Mouse (Mus musculus) embryonic facial prominence, embryonic 11.5 days (tissue): ENCODE data around the gene Fsd2. TPM values are rescaled to one million over a fixed set of nuclear protein-coding genes. Genes with fewer than 3 reads are reported as not detected.

Experiments
- ATAC-seq: fragments of 200-750 bp; cut with Nextera tagmentation; replicated peaks from 2 replicates; pipeline ENCODE4 v1.8.0; 2017; ENCODE audit warnings: low read depth; ENCODE audit not compliant: insufficient number of reproducible peaks, low FRiP score, low TSS enrichment
- DNase-seq: peaks from one replicate; pipeline ENCODE4 v3.0.0-alpha.2; 2015; ENCODE audit warnings: low spot score
- H3K27ac ChIP-seq: fragments of 300-500 bp; sonication (generic); replicated peaks from 2 replicates; pipeline ENCODE4 v1.5.1; 2014; ENCODE audit warnings: mild to moderate bottlenecking, low read depth, low read length, control low read depth
- H3K27me3 ChIP-seq: fragments of 300-500 bp; sonication (generic); 2 replicates; pipeline ENCODE4 v1.6.1; 2014; ENCODE audit warnings: mild to moderate bottlenecking, low read length, moderate library complexity, mixed read lengths; ENCODE audit not compliant: control insufficient read depth, insufficient read depth
- H3K36me3 ChIP-seq: fragments of 300-500 bp; sonication (generic); replicated peaks from 2 replicates; pipeline ENCODE4 v1.6.1; 2014; ENCODE audit warnings: low read depth, mild to moderate bottlenecking, low read length, moderate library complexity, mixed read lengths; ENCODE audit not compliant: control insufficient read depth, insufficient read depth
- H3K4me1 ChIP-seq: fragments of 300-500 bp; sonication (generic); 2 replicates; pipeline ENCODE4 v1.6.1; 2014; ENCODE audit warnings: low read length, mixed read lengths; ENCODE audit not compliant: control insufficient read depth, insufficient read depth
- H3K4me2 ChIP-seq: fragments of 300-500 bp; sonication (generic); 2 replicates; pipeline ENCODE4 v1.6.1; 2014; ENCODE audit warnings: low read depth, mild to moderate bottlenecking, control low read depth, low read length, moderate library complexity
- H3K4me3 ChIP-seq: fragments of 300-500 bp; sonication (generic); 2 replicates; pipeline ENCODE4 v1.5.1; 2014; ENCODE audit warnings: low read depth, low read length, control low read depth
- H3K9ac ChIP-seq: fragments of 300-500 bp; sonication (generic); replicated peaks from 2 replicates; pipeline ENCODE4 v1.6.1; 2014; ENCODE audit warnings: mild to moderate bottlenecking, control low read depth, low read length
- H3K9me3 ChIP-seq: fragments of 300-500 bp; sonication (generic); replicated peaks from 2 replicates; pipeline ENCODE4 v1.6.1; 2016; ENCODE audit warnings: mild to moderate bottlenecking, low read length, inconsistent platforms, mixed read lengths; ENCODE audit not compliant: control insufficient read depth
- whole genome bisulfite sequencing: fragments of 180-500 bp; shearing (Covaris S2); extraction: QIAGEN DNeasy Blood & Tissue Kit; methylation state at CpG from one replicate; pipeline ENCODE4 v1.1.7; 2014; 5-methylcytosine and 5-hydroxymethylcytosine counted together
- polyA plus RNA-seq: library from polyadenylated mRNA; unstranded; fragments of >200 nt; fragmentation: Nextera tagmentation; extraction: Ambion mirVana; gene quantifications from 2 replicates; pipeline ENCODE4 v1.2.1, GENCODE M21; 2014

The Fsd2 gene
- polyA plus RNA-seq, 1 experiment from 2014 or later = 0.35 TPM

DNA sequence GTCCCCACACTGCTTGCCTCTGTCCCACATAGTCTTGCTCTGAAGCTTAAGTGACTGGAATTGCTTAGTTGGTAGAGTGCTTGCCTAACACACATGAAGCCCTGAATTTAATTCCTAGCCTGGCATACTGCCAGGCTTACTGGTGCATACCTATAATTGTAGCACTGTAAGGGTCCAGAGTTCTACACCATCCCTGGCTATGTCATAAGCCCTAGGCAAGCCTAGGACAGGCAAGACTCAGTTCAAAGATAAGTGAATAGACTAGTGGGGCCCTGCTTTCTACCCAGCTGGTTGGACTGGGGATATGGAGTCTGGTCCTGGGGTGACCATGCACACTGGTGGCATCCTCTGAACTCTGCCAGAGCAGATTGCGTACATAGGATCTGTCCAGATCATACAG is 30.9 kb upstream of the Fsd2 start:
- ATAC-seq (no peak), DNase-seq (no peak)
- no peak overlapping the region for H3K27ac ChIP-seq
- 87% methylated on average over 1 of the region's 1 CpGs for WGBS
- no peaks in the 10 kb centered on the region for H3K36me3 ChIP-seq
- H3K4me3 ChIP-seq = no peak overlapping the region
- no peaks in the 10 kb centered on the region for H3K27me3 ChIP-seq
- no peak overlapping the region for H3K4me2 ChIP-seq
- no peaks in the 10 kb centered on the region for H3K4me1 ChIP-seq
- H3K9me3 ChIP-seq = no peaks in the 10 kb centered on the region
- H3K9ac ChIP-seq = no peak overlapping the region

DNA sequence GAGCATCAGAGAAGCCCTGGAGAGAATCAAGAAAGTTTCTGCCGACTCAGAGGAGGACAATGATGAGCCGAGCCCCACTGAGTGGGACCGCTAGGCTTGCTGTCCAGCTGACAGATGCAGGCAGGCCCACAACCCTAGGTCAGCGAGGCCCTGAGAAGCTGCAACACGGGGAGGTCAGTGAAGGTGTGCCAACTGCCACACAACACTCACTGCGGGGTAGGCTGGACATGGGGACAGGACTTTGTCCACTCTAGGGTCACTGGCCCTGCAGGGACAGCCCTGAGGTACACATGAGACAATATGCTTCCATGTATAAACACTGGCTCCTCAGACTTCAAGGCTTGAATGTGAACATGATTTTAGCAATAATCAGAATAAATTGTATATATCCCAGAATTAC is 29.3 kb upstream of the Fsd2 start:
- Histone ChIP-seq H3K27ac (no peak overlapping the region), H3K4me3 (no peak overlapping the region), H3K9ac (no peak overlapping the region), H3K4me2 (no peak overlapping the region), H3K9me3 (no peaks in the 10 kb centered on the region), H3K4me1 (no peaks in the 10 kb centered on the region), H3K27me3 (no peaks in the 10 kb centered on the region), H3K36me3 (no peaks in the 10 kb centered on the region)
- WGBS = 91% methylated on average over 6 of the region's 6 CpGs
- DNase-seq (no peak), ATAC-seq (no peak)

DNA sequence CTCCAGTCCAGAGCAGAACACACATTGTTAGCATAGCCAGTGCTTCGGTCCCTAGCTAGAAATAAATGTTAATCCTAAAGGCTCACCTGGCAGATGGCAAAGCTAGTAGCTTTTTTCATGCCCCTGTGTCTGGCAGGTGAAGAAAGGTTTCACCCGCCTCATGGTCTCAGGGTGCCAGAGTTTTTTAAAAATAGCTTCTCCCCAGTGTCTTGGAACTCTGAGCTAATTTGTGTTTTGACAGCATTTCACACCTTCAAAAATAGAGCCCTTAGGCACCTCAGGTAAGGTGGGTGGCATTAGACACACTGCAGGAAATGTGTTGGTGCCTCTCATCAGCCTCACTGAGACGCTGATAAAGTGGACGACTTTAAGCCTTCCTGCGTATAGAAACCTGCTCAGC is 28.3 kb upstream of the Fsd2 start:
- no peaks in the 10 kb centered on the region for H3K4me1 ChIP-seq
- WGBS = 77% methylated on average over 5 of the region's 5 CpGs
- H3K4me3 ChIP-seq = no peak overlapping the region
- H3K27ac ChIP-seq = no peak overlapping the region
- no peaks in the 10 kb centered on the region for H3K9me3 ChIP-seq
- H3K4me2 ChIP-seq = no peak overlapping the region
- no peaks in the 10 kb centered on the region for H3K36me3 ChIP-seq
- H3K27me3 ChIP-seq = no peaks in the 10 kb centered on the region
- ATAC-seq (no peak), DNase-seq (no peak)
- no peak overlapping the region for H3K9ac ChIP-seq

DNA sequence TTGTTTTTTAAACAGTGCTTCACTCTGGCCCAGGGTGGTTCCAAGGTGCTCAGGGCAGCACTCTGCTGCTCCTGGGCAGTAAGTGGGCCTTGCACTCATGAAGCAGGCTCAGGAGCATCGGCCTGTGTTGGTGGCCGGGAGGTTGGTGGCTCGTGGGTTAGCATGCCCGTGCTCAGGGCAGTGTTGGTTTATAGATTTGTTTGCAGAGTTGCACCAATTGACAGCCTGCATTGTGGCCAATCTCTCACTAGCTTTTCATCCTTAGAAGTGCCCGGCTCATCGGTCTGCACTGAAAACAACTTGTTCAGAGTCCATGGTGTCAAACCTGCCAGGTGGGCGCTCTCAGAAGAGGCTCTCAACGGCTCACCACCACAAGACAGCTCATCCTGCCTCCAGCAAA is 26.6 kb upstream of the Fsd2 start:
- Histone ChIP-seq H3K9me3 (no peaks in the 10 kb centered on the region), H3K27ac (no peak overlapping the region), H3K4me3 (no peak overlapping the region), H3K9ac (no peak overlapping the region), H3K36me3 (no peaks in the 10 kb centered on the region), H3K4me2 (no peak overlapping the region), H3K4me1 (no peaks in the 10 kb centered on the region), H3K27me3 (no peaks in the 10 kb centered on the region)
- 84% methylated on average over 8 of the region's 8 CpGs for WGBS
- no peak for ATAC-seq
- DNase-seq = no peak

DNA sequence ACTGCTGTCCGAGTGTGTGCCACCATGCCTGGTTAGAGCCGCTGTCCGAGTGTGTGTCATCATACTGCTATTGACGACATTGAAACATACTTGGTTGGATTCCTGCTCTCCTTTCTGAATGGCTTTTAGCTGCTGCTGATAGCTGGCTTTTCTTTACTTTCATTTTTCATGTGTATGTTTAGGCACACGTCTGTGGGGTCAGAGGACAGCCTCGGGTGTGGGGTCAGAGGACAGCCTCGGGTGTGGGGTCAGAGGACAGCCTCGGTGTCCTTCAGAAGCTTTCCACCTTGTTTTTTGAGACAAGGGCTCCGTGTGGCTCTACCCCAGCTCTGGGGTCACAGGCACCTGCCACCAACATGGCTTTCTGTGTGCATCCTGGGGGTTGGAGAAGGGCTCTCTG is 25.9 kb upstream of the Fsd2 start:
- Histone ChIP-seq H3K9ac (no peak overlapping the region), H3K27me3 (no peaks in the 10 kb centered on the region), H3K9me3 (no peaks in the 10 kb centered on the region), H3K4me1 (no peaks in the 10 kb centered on the region), H3K36me3 (no peaks in the 10 kb centered on the region), H3K4me2 (no peak overlapping the region), H3K27ac (no peak overlapping the region), H3K4me3 (no peak overlapping the region)
- 86% methylated on average over 9 of the region's 9 CpGs for WGBS
- ATAC-seq (no peak), DNase-seq (no peak)

DNA sequence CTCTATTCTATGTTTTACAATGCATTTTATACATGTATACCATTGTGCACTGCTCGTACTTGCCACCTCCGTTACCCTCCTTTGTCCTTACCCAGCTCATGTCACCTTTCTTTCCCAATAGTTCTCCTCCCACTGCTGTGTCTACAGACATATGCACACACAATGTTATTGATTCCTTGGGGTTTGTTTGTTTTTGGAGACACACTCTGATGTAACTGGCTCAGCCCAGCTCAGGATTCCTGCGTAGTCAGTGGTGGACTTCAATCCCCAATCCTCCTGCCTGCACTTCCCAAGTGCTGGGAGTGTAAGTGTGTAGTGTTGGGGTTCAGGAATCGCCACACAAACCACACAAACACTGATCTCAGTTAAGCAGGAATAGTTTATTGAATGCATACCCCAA is 20.5 kb upstream of the Fsd2 start:
- ATAC-seq (no peak), DNase-seq (no peak)
- Histone ChIP-seq H3K9me3 (no peaks in the 10 kb centered on the region), H3K27me3 (no peaks in the 10 kb centered on the region), H3K4me1 (no peaks in the 10 kb centered on the region), H3K4me2 (no peak overlapping the region), H3K36me3 (no peaks in the 10 kb centered on the region), H3K4me3 (no peak overlapping the region), H3K27ac (no peak overlapping the region), H3K9ac (no peak overlapping the region)
- WGBS = 76% methylated on average over 4 of the region's 4 CpGs

DNA sequence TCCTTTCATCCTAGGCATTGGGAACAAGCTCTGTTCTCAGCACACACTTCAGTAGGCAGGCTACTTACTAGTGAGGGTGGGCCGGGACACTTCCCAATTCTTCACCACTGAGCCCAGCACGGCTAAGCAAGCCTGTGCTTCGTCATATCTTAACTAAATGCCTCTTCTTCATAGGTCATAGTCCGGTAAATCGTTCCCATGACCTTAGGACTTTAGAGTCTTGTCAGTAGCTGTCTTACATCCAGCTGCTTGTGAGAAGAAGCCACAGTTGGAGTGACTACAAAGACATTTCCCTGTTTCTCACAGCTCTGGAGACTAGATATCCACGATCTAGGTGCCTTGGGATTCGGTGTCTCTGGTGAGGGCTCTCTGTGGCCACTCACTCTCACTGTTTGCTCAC is 18.6 kb upstream of the Fsd2 start:
- no peak for ATAC-seq
- no peaks in the 10 kb centered on the region for H3K36me3 ChIP-seq
- H3K4me2 ChIP-seq = no peak overlapping the region
- H3K4me1 ChIP-seq = no peaks in the 10 kb centered on the region
- H3K27ac ChIP-seq = no peak overlapping the region
- 90% methylated on average over 7 of the region's 7 CpGs for WGBS
- no peak overlapping the region for H3K4me3 ChIP-seq
- H3K27me3 ChIP-seq = no peaks in the 10 kb centered on the region
- no peaks in the 10 kb centered on the region for H3K9me3 ChIP-seq
- no peak for DNase-seq
- H3K9ac ChIP-seq = no peak overlapping the region

DNA sequence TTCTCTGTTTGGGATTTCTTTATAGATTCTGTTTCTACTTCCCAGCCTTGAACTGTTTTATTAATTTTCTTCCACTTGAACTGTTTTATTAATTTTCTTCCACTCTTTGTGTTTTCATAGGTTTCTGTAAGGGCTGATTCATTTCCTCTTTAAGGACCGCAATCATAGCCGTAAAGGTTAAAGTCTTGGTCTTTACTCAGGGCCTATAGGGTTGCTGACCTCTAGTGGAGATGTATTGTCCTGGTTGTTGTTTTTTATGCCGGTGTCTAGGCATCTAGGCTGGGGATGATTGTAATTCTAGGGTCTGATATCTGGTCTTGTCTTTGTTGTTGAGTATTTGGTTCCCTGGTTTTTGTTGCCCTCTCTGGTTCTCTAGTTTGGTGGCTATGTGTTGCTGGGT is 16.8 kb upstream of the Fsd2 start:
- H3K4me2 ChIP-seq = no peak overlapping the region
- no peaks in the 10 kb centered on the region for H3K9me3 ChIP-seq
- no peak overlapping the region for H3K9ac ChIP-seq
- DNase-seq (no peak), ATAC-seq (no peak)
- 65% methylated on average over 3 of the region's 3 CpGs for WGBS
- H3K36me3 ChIP-seq = no peaks in the 10 kb centered on the region
- H3K27me3 ChIP-seq = no peaks in the 10 kb centered on the region
- no peak overlapping the region for H3K4me3 ChIP-seq
- no peak overlapping the region for H3K27ac ChIP-seq
- no peaks in the 10 kb centered on the region for H3K4me1 ChIP-seq

DNA sequence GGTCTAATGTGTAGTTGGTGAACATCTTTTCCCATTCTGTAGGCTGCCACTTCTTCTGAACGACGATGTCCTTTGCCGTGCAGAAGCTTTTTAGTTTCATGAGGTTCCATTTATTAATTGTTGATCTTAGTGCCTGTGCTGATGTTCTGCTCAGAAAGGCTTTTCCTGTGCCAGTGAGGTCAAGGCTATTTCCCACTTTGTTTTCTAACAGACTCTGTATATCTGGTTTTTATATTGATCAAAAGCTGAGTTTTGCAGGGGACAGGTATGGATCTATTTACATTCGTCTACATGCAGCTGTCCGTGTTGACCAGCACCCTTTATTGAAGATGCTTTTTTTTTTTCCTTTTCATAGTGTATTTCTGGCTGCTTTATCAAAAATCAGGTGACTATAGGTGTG is 12.6 kb upstream of the Fsd2 start:
- Histone ChIP-seq H3K4me1 (no peaks in the 10 kb centered on the region), H3K36me3 (no peaks in the 10 kb centered on the region), H3K9me3 (no peaks in the 10 kb centered on the region), H3K27me3 (no peaks in the 10 kb centered on the region), H3K4me2 (no peak overlapping the region), H3K27ac (no peak overlapping the region), H3K4me3 (no peak overlapping the region), H3K9ac (no peak overlapping the region)
- no peak for ATAC-seq
- DNase-seq = no peak
- WGBS = 95% methylated on average over 5 of the region's 5 CpGs
